Mouse (Mus musculus): Measurements from ENCODE around the gene Cacna2d4. TPM values are rescaled to one million over a fixed set of nuclear protein-coding genes. Genes with fewer than 3 reads are reported as not detected.
"Not testable (repeated sequence)": the region's sequence is repeated elsewhere in the genome, so short reads cannot be mapped to it uniquely, and the experiment has no call there.

Cacna2d4 gene
- polyA plus RNA-seq, 1 experiment = 0.58 TPM

GRCm38 (mm10) chr6:119201575-119201974 is 34.8 kb upstream of the Cacna2d4 start:
- Histone ChIP-seq H3K36me3 (ENCODE audit: control insufficient read depth, insufficient read depth, low read length, poor library complexity, severe bottlenecking) (no peaks in the 10 kb centered on the region; the same call in 1 of the 2 replicates), H3K4me3 (ENCODE audit: low read depth, low read length) (no peak overlapping the region), H3K27ac (ENCODE audit: insufficient read depth, low read length) (no peak overlapping the region), H3K4me1 (ENCODE audit: control insufficient read depth, insufficient read depth, low read length) (peaks cover 3% of the 10 kb centered on the region), H3K9ac (ENCODE audit: low read depth, poor library complexity, severe bottlenecking) (no peak overlapping the region), H3K27me3 (ENCODE audit: control insufficient read depth, insufficient read depth, low read length, poor library complexity, severe bottlenecking) (no peaks in the 10 kb centered on the region), H3K9me3 (replicated peaks; ENCODE audit: control insufficient read depth, insufficient read depth, low read length, poor library complexity, severe bottlenecking) (0 out of 2 replicates have a peak, but pooled peaks cover 2% of the 10 kb centered on the region)
- TF ChIP-seq POLR2A (IDR thresholded peaks at IDR 0.05; ENCODE audit: insufficient read depth, low read length) (no peak), CTCF (IDR thresholded peaks at IDR 0.05; ENCODE audit: low read depth, low read length) (no peak), EP300 (IDR thresholded peaks at IDR 0.05; ENCODE audit: insufficient read depth, low read depth, low read length) (no peak)

GRCm38 (mm10) chr6:119204286-119204685 is 32.0 kb upstream of the Cacna2d4 start:
- Histone ChIP-seq H3K4me1 (ENCODE audit: control insufficient read depth, insufficient read depth, low read length) (peaks cover 2% of the 10 kb centered on the region), H3K4me3 (ENCODE audit: low read depth, low read length) (no peak overlapping the region)

GRCm38 (mm10) chr6:119204915-119205314 is 31.4 kb upstream of the Cacna2d4 start:
- H3K9me3 ChIP-seq (replicated peaks; ENCODE audit: control insufficient read depth, insufficient read depth, low read length, poor library complexity, severe bottlenecking) = 0 out of 2 replicates have a peak, but pooled peaks cover 2% of the 10 kb centered on the region
- H3K27me3 ChIP-seq (ENCODE audit: control insufficient read depth, insufficient read depth, low read length, poor library complexity, severe bottlenecking) = no peaks in the 10 kb centered on the region
- no peak overlapping the region for H3K9ac ChIP-seq (ENCODE audit: low read depth, poor library complexity, severe bottlenecking)
- H3K4me3 ChIP-seq (ENCODE audit: low read depth, low read length) = no peak overlapping the region
- peaks cover 2% of the 10 kb centered on the region for H3K4me1 ChIP-seq (ENCODE audit: control insufficient read depth, insufficient read depth, low read length)
- no peaks in the 10 kb centered on the region; the same call in 1 of the 2 replicates for H3K36me3 ChIP-seq (ENCODE audit: control insufficient read depth, insufficient read depth, low read length, poor library complexity, severe bottlenecking)
- no peak overlapping the region for H3K27ac ChIP-seq (ENCODE audit: insufficient read depth, low read length)
- TF ChIP-seq CTCF (IDR thresholded peaks at IDR 0.05; ENCODE audit: low read depth, low read length) (no peak), POLR2A (IDR thresholded peaks at IDR 0.05; ENCODE audit: insufficient read depth, low read length) (no peak), EP300 (IDR thresholded peaks at IDR 0.05; ENCODE audit: insufficient read depth, low read depth, low read length) (no peak)

More at GRCm38 (mm10) chr6:119204286-119204685, 32.0 kb upstream of the Cacna2d4 start:
- no peak overlapping the region for H3K27ac ChIP-seq (ENCODE audit: insufficient read depth, low read length)
- no peaks in the 10 kb centered on the region; the same call in 1 of the 2 replicates for H3K36me3 ChIP-seq (ENCODE audit: control insufficient read depth, insufficient read depth, low read length, poor library complexity, severe bottlenecking)
- no peaks in the 10 kb centered on the region for H3K27me3 ChIP-seq (ENCODE audit: control insufficient read depth, insufficient read depth, low read length, poor library complexity, severe bottlenecking)
- H3K9ac ChIP-seq (ENCODE audit: low read depth, poor library complexity, severe bottlenecking) = no peak overlapping the region
- TF ChIP-seq EP300 (IDR thresholded peaks at IDR 0.05; ENCODE audit: insufficient read depth, low read depth, low read length) = no peak
- TF ChIP-seq POLR2A (IDR thresholded peaks at IDR 0.05; ENCODE audit: insufficient read depth, low read length) = no peak
- 0 out of 2 replicates have a peak, but pooled peaks cover 2% of the 10 kb centered on the region for H3K9me3 ChIP-seq (replicated peaks; ENCODE audit: control insufficient read depth, insufficient read depth, low read length, poor library complexity, severe bottlenecking)

- not testable (repeated sequence) for H3K9me3 ChIP-seq (replicated peaks; ENCODE audit: control insufficient read depth, insufficient read depth, low read length, poor library complexity, severe bottlenecking); H3K27ac ChIP-seq (ENCODE audit: insufficient read depth, low read length); H3K27me3 ChIP-seq (ENCODE audit: control insufficient read depth, insufficient read depth, low read length, poor library complexity, severe bottlenecking); H3K9ac ChIP-seq (ENCODE audit: low read depth, poor library complexity, severe bottlenecking); H3K36me3 ChIP-seq (ENCODE audit: control insufficient read depth, insufficient read depth, low read length, poor library complexity, severe bottlenecking); H3K4me3 ChIP-seq (ENCODE audit: low read depth, low read length); H3K4me1 ChIP-seq (ENCODE audit: control insufficient read depth, insufficient read depth, low read length)
These were observed 30.3 kb upstream of the Cacna2d4 start for GRCm38 (mm10) chr6:119206006-119206405.

- Histone ChIP-seq H3K4me1 (ENCODE audit: control insufficient read depth, insufficient read depth, low read length) (no peaks in the 10 kb centered on the region), H3K27me3 (ENCODE audit: control insufficient read depth, insufficient read depth, low read length, poor library complexity, severe bottlenecking) (no peaks in the 10 kb centered on the region), H3K4me3 (ENCODE audit: low read depth, low read length) (no peak overlapping the region), H3K9me3 (replicated peaks; ENCODE audit: control insufficient read depth, insufficient read depth, low read length, poor library complexity, severe bottlenecking) (peaks cover 7% of the 10 kb centered on the region; the same call in 1 of the 2 replicates), H3K27ac (ENCODE audit: insufficient read depth, low read length) (no peak overlapping the region), H3K36me3 (ENCODE audit: control insufficient read depth, insufficient read depth, low read length, poor library complexity, severe bottlenecking) (no peaks in the 10 kb centered on the region), H3K9ac (ENCODE audit: low read depth, poor library complexity, severe bottlenecking) (no peak overlapping the region)
- TF ChIP-seq CTCF (IDR thresholded peaks at IDR 0.05; ENCODE audit: low read depth, low read length) = no peak
- no peak for TF ChIP-seq POLR2A (IDR thresholded peaks at IDR 0.05; ENCODE audit: insufficient read depth, low read length)
- no peak for TF ChIP-seq EP300 (IDR thresholded peaks at IDR 0.05; ENCODE audit: insufficient read depth, low read depth, low read length)
These were observed 23.0 kb upstream of the Cacna2d4 start for GRCm38 (mm10) chr6:119213375-119213774.

- no peak for TF ChIP-seq CTCF (IDR thresholded peaks at IDR 0.05; ENCODE audit: low read depth, low read length)
- Histone ChIP-seq H3K27me3 (ENCODE audit: control insufficient read depth, insufficient read depth, low read length, poor library complexity, severe bottlenecking) (no peaks in the 10 kb centered on the region), H3K4me1 (ENCODE audit: control insufficient read depth, insufficient read depth, low read length) (no peaks in the 10 kb centered on the region), H3K9ac (ENCODE audit: low read depth, poor library complexity, severe bottlenecking) (no peak overlapping the region), H3K4me3 (ENCODE audit: low read depth, low read length) (no peak overlapping the region), H3K36me3 (ENCODE audit: control insufficient read depth, insufficient read depth, low read length, poor library complexity, severe bottlenecking) (no peaks in the 10 kb centered on the region), H3K9me3 (replicated peaks; ENCODE audit: control insufficient read depth, insufficient read depth, low read length, poor library complexity, severe bottlenecking) (peaks cover 7% of the 10 kb centered on the region; the same call in 1 of the 2 replicates), H3K27ac (ENCODE audit: insufficient read depth, low read length) (no peak overlapping the region)
These were observed 22.1 kb upstream of the Cacna2d4 start for GRCm38 (mm10) chr6:119214190-119214589.
